Mouse (Mus musculus): ENCODE data around the gene Zfp740.

Gene Zfp740

DNA sequence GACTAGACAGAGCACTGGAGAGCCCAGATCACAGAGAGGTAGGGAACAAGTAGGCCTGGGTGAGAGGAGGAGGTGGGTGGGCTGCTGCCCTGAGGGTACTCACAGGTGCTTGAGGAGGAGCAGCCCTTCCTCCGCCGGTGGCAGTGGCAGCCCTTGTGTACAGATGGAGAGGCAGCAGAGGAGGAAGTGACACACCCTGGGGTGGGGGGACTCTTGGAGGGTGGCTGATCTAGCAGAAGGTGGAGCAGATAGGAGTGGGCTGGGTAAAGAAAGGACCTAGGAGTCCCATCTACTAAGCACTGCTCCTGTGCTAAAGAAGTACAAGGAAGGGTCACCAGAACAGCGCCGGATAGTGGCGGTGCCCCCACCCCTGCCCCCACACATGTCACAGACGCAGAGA, 28.7 kb downstream of the Zfp740 start, which contains the start of gene Itgb7:
TSS of gene Itgb7 (minus strand) at position 197 of the 400 bp plus-strand sequence.
- peak; percentile 87 for DNase-seq

DNA sequence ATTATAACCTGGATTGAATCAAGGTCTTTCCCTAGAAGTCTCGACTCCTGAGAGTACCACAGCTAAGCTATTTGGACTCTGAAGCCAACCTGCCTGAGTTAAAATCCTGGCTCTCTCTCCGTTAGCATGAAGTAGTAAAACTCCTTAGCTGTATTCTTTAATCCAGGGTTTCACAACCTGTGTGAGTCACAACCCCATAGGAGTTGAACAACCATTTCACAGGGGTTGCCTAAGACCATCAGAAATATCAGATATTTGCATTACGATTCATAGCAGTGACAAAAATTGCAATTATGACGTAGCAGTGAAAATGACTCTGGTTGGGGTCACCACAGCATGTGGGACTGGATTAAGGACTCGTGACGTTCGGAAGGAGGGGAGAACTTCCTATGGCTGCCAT, 29.7 kb downstream of the Zfp740 start:
- no peak for DNase-seq

DNA sequence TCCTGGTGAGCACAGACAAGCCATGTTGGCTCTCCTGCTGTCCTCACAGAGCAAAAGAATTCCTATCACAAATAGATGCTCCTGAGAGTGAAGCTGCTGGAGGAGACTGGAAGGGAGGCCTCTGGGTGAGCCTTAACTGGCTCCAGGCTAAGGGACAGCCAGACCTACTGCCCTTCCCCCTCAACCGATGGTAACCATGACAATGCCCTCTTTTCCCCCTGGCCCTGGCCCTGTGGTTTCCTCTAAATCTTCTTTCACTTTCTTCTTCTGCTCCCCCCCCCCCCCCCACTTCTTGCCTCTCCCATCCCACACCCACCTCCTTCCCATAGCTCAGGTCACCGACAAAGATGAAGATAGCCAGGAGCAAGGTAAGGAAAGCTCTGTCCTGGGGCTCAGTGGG, 30.8 kb downstream of the Zfp740 start:
- peak; percentile 49 for DNase-seq

DNA sequence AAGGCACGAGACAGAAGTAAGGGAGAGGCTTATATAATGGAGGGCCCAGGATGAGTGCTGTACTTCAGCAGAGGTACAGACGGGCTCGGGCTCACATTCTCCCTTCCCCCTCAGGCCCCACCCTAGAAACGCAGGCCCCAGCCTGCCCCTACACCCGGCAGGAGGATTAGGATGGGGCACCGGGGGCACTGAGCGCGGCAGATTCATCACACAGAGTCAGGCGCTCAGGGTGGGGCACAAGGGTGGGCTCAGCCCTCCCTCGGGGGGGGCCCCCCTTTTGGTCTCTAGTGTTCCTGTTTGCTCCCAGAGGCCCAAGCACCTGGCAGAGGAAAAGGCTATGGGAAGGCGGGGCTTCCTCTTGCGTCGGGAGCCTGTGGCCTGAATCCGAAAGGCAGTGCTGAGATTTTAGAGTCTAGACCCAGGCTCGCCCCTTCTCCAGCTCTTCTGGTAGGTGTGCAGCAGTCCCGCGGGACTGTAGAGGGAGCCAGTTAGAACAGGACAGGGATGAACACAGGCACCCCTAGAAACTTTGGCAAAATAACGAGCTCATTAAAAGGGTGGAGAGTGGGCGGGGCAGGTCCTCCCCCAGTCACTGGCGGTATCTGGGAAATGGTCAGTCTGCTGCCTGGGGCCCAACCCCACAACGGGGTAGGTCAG, 32.5 kb downstream of the Zfp740 start:
- peak; percentile 42 for DNase-seq

DNA sequence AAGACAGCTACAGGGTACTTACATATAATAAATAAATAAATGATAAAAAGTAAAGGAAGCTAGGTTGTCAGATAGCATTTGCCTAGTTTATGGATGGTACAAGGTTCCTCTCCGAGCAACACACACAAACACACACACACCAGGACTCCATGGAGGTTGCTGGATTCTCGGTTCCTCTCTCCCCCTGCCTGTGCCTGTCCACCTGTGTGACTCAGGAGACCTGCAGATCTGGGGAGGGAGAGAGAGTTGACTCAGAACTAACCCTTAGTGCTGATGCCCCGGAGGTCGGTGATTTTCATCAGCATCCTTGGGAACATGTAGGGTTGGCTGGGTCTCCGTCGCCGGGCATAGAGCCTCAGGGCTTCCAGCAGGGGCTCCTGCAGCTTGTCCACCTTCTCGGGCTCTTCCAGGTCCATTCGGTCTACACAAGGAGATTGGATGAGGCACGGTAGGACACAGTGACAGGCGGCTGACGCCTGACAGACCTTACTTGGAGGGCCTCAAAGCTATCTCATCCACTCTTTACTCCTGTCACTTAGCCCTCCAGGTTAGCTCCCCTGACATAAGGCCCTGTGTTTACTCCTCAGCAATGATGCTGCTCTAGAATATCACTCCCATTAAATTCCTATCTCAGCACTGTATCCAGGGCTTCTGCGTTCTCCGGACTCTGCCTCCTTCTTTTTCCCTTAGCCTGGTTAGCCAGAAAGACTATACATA, 35.7 kb downstream of the Zfp740 start:
- DNase-seq, result no peak

DNA sequence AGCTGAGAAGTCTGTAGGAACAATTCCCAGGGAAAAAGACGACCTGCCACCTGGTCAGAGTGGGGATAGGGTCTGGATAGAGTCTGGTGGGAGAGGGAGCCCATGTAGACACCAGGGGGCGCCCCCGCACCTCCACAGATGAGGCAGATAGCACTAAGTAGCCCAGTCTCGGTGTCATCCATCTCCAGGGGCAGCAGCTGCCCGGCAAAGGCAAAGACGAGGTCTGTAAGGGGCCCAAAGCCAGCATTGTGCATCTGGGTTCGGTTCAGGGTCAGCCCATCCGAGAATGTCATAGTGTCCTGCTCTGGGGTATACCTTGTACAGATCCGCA, 36.2 kb downstream of the Zfp740 start:
- DNase-seq, result peak; percentile 85

DNA sequence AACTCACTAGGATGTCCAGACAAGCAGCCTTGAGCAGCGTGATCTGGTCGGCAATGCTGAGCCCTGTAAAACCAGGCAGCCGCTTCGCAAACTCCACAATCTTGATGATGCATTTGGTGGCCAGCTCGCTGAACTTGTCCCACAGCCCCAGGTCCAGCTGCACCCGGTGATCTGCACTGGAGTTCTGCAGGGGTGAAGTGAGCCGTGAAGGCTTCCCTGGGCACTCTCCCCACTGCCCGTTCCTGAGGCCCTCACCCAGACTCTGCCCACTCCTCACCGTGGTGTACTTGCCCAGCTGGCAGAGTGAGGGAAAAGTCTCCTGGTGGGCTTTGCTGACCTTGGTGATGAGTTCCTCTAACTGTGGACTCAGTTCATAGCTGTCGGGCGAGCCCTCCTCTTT, 36.8 kb downstream of the Zfp740 start:
- no peak for DNase-seq

DNA sequence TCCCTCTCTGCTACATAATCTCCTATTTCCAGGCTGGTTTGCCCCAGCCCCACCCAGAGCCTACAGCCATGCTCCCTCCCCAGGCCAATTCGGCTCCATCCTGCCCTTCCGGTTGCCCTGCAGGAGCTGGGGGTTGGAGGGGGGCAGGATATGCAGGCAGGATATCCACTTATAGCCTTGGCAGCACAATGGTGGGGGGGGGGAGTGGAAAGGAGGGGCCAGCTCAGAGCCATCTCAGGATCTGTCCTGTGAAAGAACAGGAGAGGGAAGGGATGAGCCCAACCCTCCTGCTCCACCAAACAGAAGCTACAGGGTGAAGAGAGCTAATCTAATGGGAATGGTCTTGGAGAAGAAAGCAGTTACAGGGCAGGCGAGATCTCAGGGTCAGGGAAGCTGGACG, 37.6 kb downstream of the Zfp740 start:
- no peak for DNase-seq

DNA sequence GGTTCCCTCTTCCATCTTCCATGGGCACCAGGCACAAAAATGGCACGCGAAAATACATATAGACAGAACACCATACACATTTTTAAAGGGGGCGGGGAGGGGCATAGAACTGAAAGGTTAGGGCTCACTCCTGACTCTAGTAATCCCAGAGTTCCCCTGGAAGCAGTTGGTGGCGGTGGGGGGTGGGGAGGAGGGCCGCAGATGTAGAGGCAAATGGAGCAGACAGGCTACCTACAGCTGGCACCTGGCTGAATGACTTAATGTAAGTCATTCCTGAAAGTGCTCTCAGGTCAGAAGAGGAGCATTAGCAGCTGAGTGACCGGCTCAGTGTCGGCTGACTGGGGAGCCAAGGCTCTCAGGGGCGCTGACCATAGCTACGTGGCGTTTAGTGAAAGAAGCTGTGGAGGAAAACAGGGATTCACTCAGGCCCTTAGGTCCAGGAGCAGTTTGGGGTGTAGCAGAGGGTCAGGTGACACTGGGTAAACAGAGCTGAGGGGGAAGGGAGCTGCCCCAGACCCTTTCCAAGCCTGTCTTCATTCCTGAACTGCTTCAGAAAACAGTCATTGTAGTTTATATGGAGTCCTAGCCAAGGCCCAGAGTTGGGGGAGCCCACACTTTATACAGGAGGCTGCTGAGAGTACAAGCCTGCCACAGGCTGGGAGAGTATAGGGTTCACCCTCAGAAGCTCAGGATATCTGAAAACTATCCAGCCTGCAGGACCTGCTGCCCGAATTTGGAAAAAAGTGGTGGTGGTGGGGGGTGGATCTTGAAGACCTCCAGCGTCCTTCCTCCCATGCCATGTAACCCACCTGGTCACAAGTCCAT, 39.6 kb downstream of the Zfp740 start:
- no peak for DNase-seq

DNA sequence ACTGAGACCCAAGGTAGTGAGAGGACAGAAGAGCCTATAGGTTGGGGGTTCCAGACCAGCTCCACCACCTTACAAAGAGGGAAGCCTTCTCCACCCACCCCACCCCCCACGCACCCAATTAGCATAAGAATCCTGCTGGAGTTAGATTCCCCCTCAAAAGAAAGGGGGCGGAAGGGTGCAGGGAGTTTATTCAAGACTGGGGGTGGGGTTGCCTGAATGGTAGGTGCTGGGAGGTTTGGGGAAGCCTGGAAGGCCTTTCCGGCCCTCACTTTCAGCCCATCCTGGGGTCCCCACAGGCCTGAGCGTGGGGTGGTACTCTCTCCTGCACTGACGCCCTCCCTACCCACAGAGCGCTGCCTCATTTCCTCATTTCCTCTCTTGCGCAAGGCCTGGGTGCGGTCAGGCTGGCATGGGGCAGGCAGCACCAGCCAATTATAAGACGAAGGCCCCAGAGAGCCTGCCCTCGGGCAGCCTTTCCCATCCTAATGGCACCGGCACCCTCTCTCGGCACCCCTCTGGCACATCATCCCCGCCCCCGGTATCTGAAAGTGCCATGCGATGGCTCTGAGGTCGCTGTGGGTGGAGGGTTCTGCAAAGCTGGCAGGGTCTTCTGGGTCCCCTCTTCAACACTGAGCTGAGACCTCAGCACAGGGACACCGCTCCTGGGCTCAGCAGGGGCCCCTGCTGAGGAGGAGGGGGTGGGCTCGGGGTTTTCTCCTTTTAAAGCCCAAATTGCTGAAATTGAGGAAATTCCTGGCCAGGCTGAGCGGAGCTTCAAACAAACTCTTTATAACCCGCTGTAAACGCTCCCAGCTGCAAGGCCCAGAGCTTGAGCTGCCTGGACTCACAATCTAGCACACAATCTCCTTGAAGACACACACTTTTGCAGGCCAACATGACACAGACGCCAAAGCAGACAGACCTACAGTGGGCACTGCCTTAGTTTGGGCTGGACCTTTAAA, 40.5 kb downstream of the Zfp740 start:
- no peak for DNase-seq

DNA sequence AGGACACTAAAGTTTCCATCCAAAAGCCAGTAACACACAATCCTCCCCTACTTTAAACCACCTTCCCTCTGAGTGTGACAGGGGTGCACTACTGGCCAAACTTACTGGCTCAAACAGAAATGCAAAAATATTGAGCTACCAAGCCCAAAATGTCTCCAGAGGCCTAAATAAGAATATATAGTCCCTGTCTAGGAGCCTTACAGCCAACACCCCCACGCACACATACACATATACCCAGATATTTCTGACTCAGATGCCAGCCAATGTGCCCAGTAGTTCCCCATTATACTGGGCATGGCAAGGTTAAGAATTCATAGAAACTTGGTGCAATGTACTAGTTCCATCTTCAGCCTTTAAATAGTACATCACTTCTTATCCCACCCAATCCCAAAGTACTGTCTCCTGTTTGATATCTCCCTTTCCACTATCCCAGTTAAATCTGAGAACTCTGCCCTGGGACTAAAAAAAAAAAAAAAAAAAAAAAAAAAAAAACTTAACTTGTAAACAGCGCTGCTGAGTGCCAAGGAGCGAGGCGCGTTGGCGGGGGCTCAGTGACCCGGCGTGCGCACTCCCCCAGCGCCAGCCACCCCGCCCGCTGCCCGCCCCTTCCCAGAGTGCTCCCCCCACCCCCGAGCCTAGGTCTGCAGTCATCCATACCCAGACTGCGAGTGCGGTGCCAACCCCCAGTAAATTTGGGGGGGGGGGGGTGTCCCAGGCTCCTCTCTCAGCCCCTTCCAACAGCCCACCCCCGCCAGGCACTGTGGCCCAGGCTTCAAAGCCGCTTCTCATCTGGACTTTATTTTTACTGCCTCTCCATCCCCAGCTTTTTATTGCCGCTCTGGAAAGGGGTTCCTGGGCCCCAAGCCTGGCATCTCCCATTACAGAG, 41.5 kb downstream of the Zfp740 start:
- DNase-seq, result no peak

DNA sequence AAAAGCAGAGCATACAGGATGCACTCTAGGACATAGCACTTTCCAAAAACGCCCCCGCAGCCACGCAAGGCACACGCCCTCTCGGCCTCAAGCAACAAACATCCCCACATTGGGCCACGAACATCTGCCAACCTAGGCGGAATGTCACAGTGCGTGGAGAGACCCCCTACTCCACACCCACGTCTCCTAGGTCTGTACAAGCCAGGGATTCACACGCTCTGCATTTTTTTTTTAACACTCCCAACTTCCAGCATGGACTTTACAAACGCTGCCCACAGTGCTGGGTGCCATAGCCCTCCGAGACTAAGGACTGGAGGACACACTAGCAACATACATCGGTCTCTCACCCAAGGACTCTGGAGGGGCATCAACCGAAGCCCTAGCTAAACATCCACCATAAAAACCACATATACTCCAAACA, 42.4 kb downstream of the Zfp740 start:
- no peak for DNase-seq

DNA sequence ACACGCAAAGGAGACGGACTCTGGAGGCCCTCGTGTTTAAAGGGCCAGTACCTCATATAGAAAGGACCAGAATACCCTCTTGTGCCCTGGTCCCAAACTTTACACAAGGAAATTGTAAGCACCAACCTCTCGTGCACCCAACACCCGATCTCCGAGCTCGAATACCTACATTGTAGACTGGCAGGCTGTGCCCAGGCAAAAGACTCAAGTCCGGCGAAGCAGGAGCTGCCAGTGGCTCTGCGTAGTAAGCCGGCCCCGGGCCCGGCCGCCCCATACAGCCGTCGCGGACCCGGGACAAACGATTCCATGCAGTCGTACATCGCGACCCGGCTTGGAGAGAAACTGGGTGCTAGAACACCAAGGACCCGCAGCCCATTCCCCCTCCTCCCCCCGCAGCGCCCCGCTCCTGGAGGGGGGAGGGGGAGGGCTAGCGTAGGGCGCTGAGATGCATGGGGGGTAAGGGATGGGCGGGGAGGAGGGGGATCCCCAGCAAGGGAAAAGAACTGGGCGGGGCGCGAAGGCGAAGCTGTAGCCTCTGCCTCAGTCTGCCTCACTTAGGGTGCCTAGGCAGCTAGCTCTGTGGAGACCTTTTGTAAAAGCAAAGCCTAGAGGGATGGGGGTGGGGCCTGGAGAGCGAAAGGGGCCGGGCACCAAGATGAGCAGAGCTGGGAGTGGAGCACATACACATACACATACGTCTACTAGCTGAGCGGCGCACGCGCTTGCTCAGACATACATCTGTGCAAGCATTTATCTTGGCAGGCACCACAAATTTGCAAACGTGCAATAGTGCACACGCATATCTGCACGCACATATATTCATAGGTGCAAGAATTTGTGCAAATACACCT, 43.1 kb downstream of the Zfp740 start:
- peak; percentile 74 for DNase-seq

DNA sequence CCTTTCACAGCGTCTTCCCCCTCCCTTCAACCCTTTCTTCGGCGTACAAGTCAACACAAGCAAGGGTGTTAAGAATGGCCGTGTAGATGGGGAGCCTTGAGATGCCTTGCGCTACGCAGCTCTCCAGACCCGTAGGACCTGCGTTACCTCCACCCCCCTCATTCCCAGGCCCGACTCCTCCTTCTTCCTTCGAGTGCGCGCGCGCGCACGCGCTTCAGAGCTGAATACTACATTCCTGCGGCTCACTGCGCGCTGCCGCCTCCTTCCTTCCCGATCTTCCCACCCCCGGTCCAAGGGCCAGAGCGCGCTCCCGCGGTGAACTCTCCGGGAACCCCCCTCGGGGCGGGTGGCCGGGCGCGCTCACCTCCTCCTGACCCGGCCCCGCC, 43.8 kb downstream of the Zfp740 start:
- peak; percentile 72 for DNase-seq

DNA sequence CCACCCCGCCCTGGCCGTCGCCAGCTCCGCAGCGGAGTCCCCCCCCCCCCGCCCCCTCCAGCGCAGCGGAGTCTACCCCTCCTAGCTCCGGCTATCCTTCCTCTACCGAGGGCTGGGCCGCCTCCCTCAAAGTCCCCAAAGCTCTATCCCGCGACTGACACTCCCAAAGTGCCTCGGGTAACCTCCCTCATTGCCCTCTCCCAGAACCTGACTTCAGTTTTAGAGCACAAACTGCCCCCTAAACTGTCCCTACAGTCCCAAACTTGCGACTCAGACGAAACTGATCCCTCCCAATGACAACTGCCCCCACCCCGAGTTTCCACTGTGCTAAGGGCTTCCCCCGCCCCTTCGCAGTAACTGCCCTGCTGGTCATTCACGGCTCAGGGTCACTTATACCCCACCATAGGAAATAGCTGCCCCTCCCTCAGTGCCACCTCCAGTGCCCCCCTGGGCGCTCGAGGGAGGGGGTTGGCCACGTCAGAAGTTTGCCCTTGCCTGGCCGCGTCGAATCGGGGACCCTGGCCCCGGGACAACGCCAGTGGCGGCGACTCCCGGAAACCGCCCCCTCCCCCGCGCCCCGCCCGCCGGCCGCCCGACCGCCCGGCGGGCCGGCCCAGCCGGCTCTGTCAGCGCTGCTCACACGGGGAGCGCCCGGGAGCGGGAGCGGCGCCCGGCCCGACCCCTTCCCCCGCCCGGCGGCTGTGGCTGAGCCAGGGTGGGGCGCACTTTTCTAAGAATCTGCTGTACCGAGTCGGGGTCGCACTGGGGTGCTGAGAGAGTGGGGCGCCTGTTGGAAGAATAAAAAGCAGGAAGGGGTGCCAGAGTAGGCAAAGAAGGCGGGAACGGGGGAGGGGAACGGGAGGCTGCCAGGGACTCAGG, 44.4 kb downstream of the Zfp740 start:
- DNase-seq, result peak; percentile 53

DNA sequence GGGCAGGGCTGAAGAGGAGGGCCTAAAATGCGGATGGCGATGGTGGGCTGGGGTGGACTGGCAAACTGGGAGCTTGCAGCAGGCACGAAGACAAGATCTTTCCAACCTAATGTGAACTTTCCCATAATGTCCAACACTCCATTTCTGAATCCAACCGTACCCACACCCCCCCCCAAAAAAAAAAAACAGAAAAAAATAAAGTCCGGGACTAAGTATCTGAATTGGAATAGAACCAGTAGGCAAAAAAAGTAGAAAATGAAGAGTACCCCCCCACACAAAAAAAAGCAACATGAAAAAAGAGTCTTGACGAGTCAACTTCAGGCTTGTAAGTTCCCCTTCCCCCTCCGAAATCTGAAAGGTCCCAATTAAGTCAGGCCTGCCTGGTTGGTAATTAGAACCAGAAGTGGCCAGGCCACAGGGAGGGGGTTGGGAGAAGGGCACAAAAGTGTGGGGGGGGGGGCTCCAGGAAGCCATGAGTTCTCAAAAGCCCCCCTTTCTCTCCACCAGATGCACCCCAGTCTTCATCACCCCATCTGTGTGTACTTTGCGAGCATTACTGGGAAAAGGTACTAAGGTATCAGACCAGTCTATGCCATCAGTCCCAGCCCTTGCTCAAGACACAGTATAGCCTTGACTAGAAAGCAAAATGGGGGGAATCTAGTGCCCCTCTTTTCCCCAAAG, 45.2 kb downstream of the Zfp740 start:
- no peak for DNase-seq

DNA sequence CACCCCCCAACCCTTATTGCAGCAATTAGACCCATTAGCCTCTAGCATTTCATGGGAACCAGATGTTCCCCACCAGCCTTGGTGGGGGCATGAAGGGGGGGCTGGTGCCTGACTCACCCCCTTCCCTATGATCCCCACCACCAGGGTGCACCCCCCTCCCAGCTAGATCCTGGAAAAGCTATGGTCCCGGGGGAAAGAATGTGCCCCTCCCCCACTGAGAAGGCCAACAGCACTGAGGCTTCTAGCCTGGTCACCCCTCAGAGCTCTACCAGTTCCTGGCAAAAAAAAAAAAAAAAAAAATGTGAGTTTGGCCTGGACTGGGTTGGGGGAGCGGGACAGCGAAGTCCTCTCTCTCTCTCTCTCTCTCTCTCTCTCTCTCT, 45.8 kb downstream of the Zfp740 start:
- DNase-seq, result no peak

DNA sequence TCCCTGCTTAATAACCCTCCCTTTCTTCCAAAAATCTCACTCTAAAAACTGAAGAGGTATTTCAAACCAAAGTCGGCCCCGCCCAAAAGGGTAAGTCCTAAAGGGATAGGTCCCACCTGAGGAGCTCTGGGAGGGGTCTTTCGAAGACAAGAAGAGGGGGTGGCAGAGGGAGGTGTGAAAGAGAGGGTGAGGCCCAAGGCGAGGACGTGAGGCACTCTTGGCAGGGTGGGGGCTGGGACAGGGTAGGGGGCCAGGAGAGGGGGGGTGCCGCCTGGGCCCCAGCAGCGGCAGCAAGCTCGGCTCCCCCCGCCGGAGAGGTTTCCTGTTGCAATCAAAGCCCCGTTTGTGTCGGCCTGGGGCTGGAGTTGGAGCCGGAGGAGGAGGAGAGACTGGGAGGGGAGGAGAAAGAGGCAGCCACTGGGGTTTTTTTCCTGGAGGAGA, 46.2 kb downstream of the Zfp740 start:
- no peak for DNase-seq

DNA sequence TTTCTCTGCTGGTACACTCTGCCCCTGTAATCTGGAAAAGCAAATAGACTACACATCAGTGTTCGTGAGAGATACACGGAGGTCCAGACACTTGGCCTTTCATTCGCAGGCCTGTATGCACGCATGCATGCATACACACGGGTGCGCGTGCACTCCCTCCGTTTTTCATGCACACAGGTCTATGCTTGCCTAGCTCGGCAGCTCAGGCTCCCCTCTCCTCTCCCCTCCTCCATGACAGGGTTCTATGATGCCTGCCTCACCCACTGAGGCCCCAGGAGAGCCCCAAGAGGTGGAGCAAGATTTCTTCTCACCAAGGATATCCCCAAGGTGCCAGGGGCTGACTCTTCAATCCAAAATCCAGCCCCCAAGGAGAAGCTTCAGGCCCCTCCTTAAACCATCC, 46.9 kb downstream of the Zfp740 start:
- DNase-seq, result no peak

All from thymus, postnatal 14 days (tissue).